ENCODE assay signal across 8 mouse cellular contexts in genomic region chr4:89136906-89137541, GRCm38 (mm10). TPM values are rescaled to one million over a fixed set of nuclear protein-coding genes. Genes with fewer than 3 reads are reported as not detected.
DNase-seq lines count a peak whose midpoint lies in the region; ATAC-seq and TF ChIP-seq lines count a peak whose summit lies in the region.

Gene Mtap, plus strand, starts transcription at chr4:89137122.

- peaks cover 18% of the 10 kb centered on the region for H3K36me3 ChIP-seq in E14TG2a.4 (ENCODE audit: insufficient read depth, low read length)
- no peaks in the 10 kb centered on the region for H3K36me3 ChIP-seq in forebrain, embryonic 13.5 days (ENCODE audit: poor library complexity, severe bottlenecking)
- no peaks in the 10 kb centered on the region for H3K36me3 ChIP-seq in liver, embryonic 15.5 days (replicated peaks)
- no peaks in the 10 kb centered on the region for H3K36me3 ChIP-seq in neural tube, embryonic 12.5 days

- DNase-seq in c-Kit-positive CD71-negative TER-119-negative erythroid progenitor cells, embryonic 14.5 days (ENCODE audit: low read depth), result peak; percentile 51
- peak; percentile 86 to 89 for DNase-seq in heart, postnatal 10 days
- DNase-seq in kidney, postnatal 4 days, result peak; percentile 83 to 90
- peak; percentile 68 to 76 for DNase-seq in thymus, adult 18-20 months

- no peaks in the 10 kb centered on the region for H3K9me3 ChIP-seq in E14TG2a.4 (ENCODE audit: low read length)
- H3K9me3 ChIP-seq in forebrain, embryonic 13.5 days (replicated peaks), result no peaks in the 10 kb centered on the region
- no peaks in the 10 kb centered on the region for H3K9me3 ChIP-seq in liver, embryonic 15.5 days (replicated peaks)
- no peaks in the 10 kb centered on the region for H3K9me3 ChIP-seq in neural tube, embryonic 12.5 days

- peak within 1 kb of the TSS; percentile 81 for H3K4me2 ChIP-seq in forebrain, embryonic 13.5 days
- H3K4me2 ChIP-seq in liver, embryonic 15.5 days, result peak within 1 kb of the TSS; percentile 90
- H3K4me2 ChIP-seq in neural tube, embryonic 12.5 days (replicated peaks), result peak within 1 kb of the TSS; percentile 80

- H3K9ac ChIP-seq in forebrain, embryonic 13.5 days, result peak within 1 kb of the TSS; percentile 81
- H3K9ac ChIP-seq in liver, embryonic 15.5 days, result peak within 1 kb of the TSS; percentile 52
- H3K9ac ChIP-seq in neural tube, embryonic 12.5 days, result peak within 1 kb of the TSS; percentile 65

- TF ChIP-seq CTCF in E14TG2a.4 (conservative IDR thresholded peaks at IDR 0.05; ENCODE audit: low read length), result no peak

- H3K27me3 ChIP-seq in E14TG2a.4 (ENCODE audit: insufficient read depth, low read length), result peaks cover 4% of the 10 kb centered on the region; the same call in 1 of the 2 replicates
- no peaks in the 10 kb centered on the region for H3K27me3 ChIP-seq in forebrain, embryonic 13.5 days
- H3K27me3 ChIP-seq in liver, embryonic 15.5 days, result no peaks in the 10 kb centered on the region
- no peaks in the 10 kb centered on the region for H3K27me3 ChIP-seq in neural tube, embryonic 12.5 days (replicated peaks)

- H3K27ac ChIP-seq in forebrain, embryonic 13.5 days, result peak within 1 kb of the TSS; percentile 60
- peak within 1 kb of the TSS; percentile 66 for H3K27ac ChIP-seq in liver, embryonic 15.5 days (replicated peaks)
- no peak within 1 kb of the TSS for H3K27ac ChIP-seq in neural tube, embryonic 12.5 days

- peaks cover 16% of the 10 kb centered on the region for H3K4me1 ChIP-seq in E14TG2a.4 (replicated peaks; ENCODE audit: low read depth, low read length)
- H3K4me1 ChIP-seq in forebrain, embryonic 13.5 days, result peaks cover 36% of the 10 kb centered on the region
- H3K4me1 ChIP-seq in liver, embryonic 15.5 days (replicated peaks), result peaks cover 37% of the 10 kb centered on the region
- peaks cover 20% of the 10 kb centered on the region for H3K4me1 ChIP-seq in neural tube, embryonic 12.5 days

- intact Hi-C loops in heart, postnatal 10 days (cut with DNase I), result loop anchor here (5.0 kb wide), 1 partner anchor 415 kb away; the partner anchor contains the start of genes Gm26566 and Klhl9

- peak within 1 kb of the TSS; percentile 98 for H3K4me3 ChIP-seq in E14TG2a.4 (replicated peaks; ENCODE audit: low read length)
- peak within 1 kb of the TSS; percentile 63 for H3K4me3 ChIP-seq in forebrain, embryonic 13.5 days
- peak within 1 kb of the TSS; percentile 68 for H3K4me3 ChIP-seq in liver, embryonic 15.5 days (replicated peaks)
- H3K4me3 ChIP-seq in neural tube, embryonic 12.5 days, result peak within 1 kb of the TSS; percentile 79

- ATAC-seq in forebrain, embryonic 13.5 days, result peak; percentile 98
- ATAC-seq in liver, embryonic 15.5 days (ENCODE audit: insufficient read depth), result peak; percentile 84
- peak; percentile 97 for ATAC-seq in neural tube, embryonic 12.5 days (ENCODE audit: low FRiP score, low read depth)

- under 1% methylated on average over 31 of the region's 31 CpGs for WGBS in forebrain, embryonic 13.5 days
- WGBS in liver, embryonic 15.5 days (ENCODE audit: insufficient replicate concordance), result 1% methylated on average over 31 of the region's 31 CpGs
- under 1% methylated on average over 31 of the region's 31 CpGs for WGBS in neural tube, embryonic 12.5 days

RNA-seq across cellular contexts. Expression of gene Mtap, which starts in this region (rescaled TPM):
- polyA plus RNA-seq in forebrain, embryonic 13.5 days (2015; fragmentation: Nextera tagmentation; extraction: Ambion mirVana), result 46.6 and 52.0 TPM in 2 replicates
- total RNA-seq in heart, postnatal 10 days (2021), result 10 to 100 TPM; 21.5 to 25.2 TPM
- polyA plus RNA-seq in liver, embryonic 15.5 days (2015; fragmentation: Nextera tagmentation; extraction: Ambion mirVana), result 18.0 and 18.4 TPM in 2 replicates
- 44.7 and 45.7 TPM in 2 replicates for polyA plus RNA-seq in neural tube, embryonic 12.5 days (2016; fragmentation: Nextera tagmentation; extraction: Ambion mirVana)
